Mouse (Mus musculus) embryonic fibroblast, embryonic 13.5 days (primary cell): Measurements from ENCODE around the gene Sept9.

ENCODE experiments used
- CTCF ChIP-seq: IDR thresholded peaks from 2 replicates; pipeline ENCODE4 v1.5.1; 2011; ENCODE audit warnings: mild to moderate bottlenecking, control low read depth, low read length, moderate library complexity, borderline replicate concordance; ENCODE audit not compliant: insufficient read depth
- POLR2A ChIP-seq: IDR thresholded peaks from 2 replicates; pipeline ENCODE4 v1.6.1; 2011; ENCODE audit warnings: low read depth, mild to moderate bottlenecking, control low read depth, low read length, moderate library complexity

DNA sequence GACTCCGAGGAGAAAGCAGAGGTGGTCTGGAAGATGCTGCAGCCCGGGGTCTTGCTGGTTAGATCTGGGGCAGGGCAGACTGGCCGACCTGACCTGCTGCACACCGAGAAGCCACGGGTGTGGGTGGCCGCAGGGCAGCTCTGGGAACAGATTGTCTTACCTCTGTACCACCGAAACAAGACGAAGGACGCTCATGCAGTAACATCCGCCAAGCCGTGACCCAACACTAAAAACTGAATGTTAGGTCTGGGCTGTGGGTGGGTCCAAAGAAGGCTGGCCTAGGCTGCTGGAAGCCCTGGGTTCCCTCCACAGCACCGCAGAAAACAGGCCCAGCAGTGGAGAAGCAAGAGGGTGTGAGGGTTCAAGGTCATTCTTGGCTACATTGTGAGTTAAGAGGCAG, 38.7 kb upstream of the Sept9 start:
- TF ChIP-seq CTCF (no peak), POLR2A (no peak)
